Mouse (Mus musculus): ENCODE results near the gene Mdm2. TPM values are rescaled to one million over a fixed set of nuclear protein-coding genes. Genes with fewer than 3 reads are reported as not detected.

Mdm2 gene
- polyA plus RNA-seq, 1 experiment from 2014 or later, result 76.5 TPM

DNA sequence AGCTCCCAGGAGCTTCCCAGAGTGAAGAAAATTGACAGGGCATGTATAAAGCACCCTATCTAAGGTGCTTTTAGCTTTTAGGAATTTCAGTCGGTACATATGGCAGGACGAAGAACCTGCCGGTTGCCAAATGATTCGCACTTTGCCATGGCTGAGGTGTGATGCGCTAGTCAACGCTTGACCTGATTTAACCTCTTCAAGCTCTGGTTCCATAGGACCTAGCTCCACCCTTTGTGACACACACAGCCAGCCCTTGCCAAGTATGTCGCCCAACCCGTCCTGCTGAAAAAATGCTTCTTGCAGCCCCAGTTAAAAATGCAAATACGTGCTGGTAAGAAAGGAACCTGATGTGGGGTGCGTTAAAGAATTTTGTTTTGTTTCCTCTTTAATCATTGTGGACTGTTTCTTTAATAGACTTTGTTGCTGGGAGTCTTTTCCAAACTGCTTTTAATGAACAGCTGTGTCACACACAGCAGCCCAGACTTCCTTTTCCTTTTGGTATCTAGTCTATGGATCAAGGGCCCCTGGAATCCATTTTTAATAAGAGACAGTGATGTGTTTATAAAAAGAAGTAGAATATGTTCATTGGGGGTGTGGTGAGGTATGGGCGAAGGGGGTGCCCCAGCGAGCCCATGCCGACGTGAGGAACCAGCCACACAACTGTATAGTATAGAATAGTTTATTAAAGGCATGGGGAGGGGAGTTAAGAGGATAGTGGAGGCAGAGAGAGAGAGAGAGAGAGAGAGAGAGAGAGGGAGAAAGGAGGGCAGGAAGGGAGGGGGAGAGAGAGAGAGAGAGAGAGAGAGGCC lies 47.3 kb downstream of the Mdm2 start:
- no peak overlapping the region for H3K4me3 ChIP-seq (replicated peaks)
- WGBS, result 82% methylated on average over 14 of the region's 14 CpGs

GRCm38 (mm10) chr10:117662316-117663055 lies 48.1 kb downstream of the Mdm2 start:
- Histone ChIP-seq H3K4me1 (peaks cover 5% of the 10 kb centered on the region; the same call in 1 of the 2 replicates), H3K4me2 (no peak overlapping the region), H3K27me3 (no peaks in the 10 kb centered on the region), H3K4me3 (replicated peaks) (no peak overlapping the region), H3K27ac (no peak overlapping the region), H3K9me3 (no peaks in the 10 kb centered on the region), H3K9ac (no peak overlapping the region), H3K36me3 (replicated peaks) (no peaks in the 10 kb centered on the region)
- no peak for ATAC-seq (ENCODE audit: low FRiP score)
- 82% methylated on average over 15 of the region's 15 CpGs for WGBS

More for the DNA sequence above, 47.3 kb downstream of the Mdm2 start:
- Histone ChIP-seq H3K4me2 (no peak overlapping the region), H3K36me3 (replicated peaks) (no peaks in the 10 kb centered on the region), H3K27me3 (no peaks in the 10 kb centered on the region), H3K27ac (no peak overlapping the region), H3K9me3 (no peaks in the 10 kb centered on the region), H3K4me1 (peaks cover 5% of the 10 kb centered on the region; the same call in 1 of the 2 replicates), H3K9ac (no peak overlapping the region)
- ATAC-seq (ENCODE audit: low FRiP score), result no peak

GRCm38 (mm10) chr10:117659819-117660218 lies 50.7 kb downstream of the Mdm2 start:
- no peak for ATAC-seq (ENCODE audit: low FRiP score)
- 66% methylated on average over 11 of the region's 11 CpGs for WGBS
- no peaks in the 10 kb centered on the region for H3K9me3 ChIP-seq
- H3K27me3 ChIP-seq, result no peaks in the 10 kb centered on the region
- H3K4me1 ChIP-seq, result peaks cover 5% of the 10 kb centered on the region; the same call in 1 of the 2 replicates
- no peaks in the 10 kb centered on the region for H3K36me3 ChIP-seq (replicated peaks)
- H3K4me2 ChIP-seq, result no peak overlapping the region
- H3K27ac ChIP-seq, result no peak overlapping the region
- H3K4me3 ChIP-seq (replicated peaks), result no peak overlapping the region
- H3K9ac ChIP-seq, result no peak overlapping the region

- no peak for ATAC-seq (ENCODE audit: low FRiP score)
- WGBS, result 75% methylated on average over 11 of the region's 11 CpGs
Observed at GRCm38 (mm10) chr10:117659430-117659813, 51.1 kb downstream of the Mdm2 start.

GRCm38 (mm10) chr10:117658522-117659429 lies 51.8 kb downstream of the Mdm2 start:
- 92% methylated on average over 14 of the region's 14 CpGs for WGBS
- Histone ChIP-seq H3K27ac (no peak overlapping the region), H3K4me1 (peaks cover 3% of the 10 kb centered on the region; the same call in 1 of the 2 replicates), H3K27me3 (no peaks in the 10 kb centered on the region), H3K36me3 (replicated peaks) (no peaks in the 10 kb centered on the region), H3K4me2 (no peak overlapping the region), H3K9me3 (no peaks in the 10 kb centered on the region), H3K4me3 (replicated peaks) (no peak overlapping the region), H3K9ac (no peak overlapping the region)
- ATAC-seq (ENCODE audit: low FRiP score), result no peak

More at GRCm38 (mm10) chr10:117659430-117659813, 51.1 kb downstream of the Mdm2 start:
- no peak overlapping the region for H3K4me3 ChIP-seq (replicated peaks)
- H3K4me2 ChIP-seq, result no peak overlapping the region
- no peaks in the 10 kb centered on the region for H3K27me3 ChIP-seq
- no peak overlapping the region for H3K27ac ChIP-seq
- H3K36me3 ChIP-seq (replicated peaks), result no peaks in the 10 kb centered on the region
- no peak overlapping the region for H3K9ac ChIP-seq
- H3K4me1 ChIP-seq, result peaks cover 5% of the 10 kb centered on the region; the same call in 1 of the 2 replicates
- H3K9me3 ChIP-seq, result no peaks in the 10 kb centered on the region

DNA sequence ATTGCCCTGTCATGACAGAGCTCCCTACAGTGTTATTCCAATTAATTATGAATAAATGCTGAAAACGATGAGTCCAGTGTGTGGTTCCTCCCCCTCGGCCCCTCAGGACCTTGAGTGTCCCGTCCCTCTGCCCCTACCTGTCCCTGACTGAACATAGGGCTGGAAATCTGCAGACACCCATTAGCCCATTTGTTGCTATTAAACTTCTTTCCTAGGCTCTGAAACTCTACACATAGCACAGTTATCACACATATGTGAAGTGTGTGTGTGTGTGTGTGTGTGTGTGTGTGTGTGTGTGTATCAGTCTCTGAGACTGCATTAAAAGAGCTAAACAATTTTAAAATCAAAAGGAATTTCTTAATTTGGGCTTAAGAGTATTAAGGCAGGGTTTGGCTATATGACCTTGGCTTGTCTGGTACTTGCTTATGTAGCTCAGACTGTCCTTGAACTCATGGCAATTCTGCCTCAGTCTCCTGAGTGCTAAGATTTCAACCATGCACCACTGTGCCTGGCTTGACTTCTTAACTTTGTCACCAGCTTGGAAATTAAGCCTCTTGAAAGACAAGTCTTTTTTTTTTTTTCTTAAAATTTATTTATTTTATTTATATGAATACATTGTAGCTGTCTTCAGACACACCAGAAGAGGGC lies 52.8 kb downstream of the Mdm2 start:
- H3K4me2 ChIP-seq, result no peak overlapping the region
- no peaks in the 10 kb centered on the region for H3K36me3 ChIP-seq (replicated peaks)
- H3K9ac ChIP-seq, result no peak overlapping the region
- WGBS, result 84% methylated on average over 3 of the region's 3 CpGs
- H3K27me3 ChIP-seq, result no peaks in the 10 kb centered on the region
- H3K4me1 ChIP-seq, result no peaks in the 10 kb centered on the region
- no peak overlapping the region for H3K4me3 ChIP-seq (replicated peaks)
- H3K27ac ChIP-seq, result no peak overlapping the region
- ATAC-seq (ENCODE audit: low FRiP score), result no peak
- no peaks in the 10 kb centered on the region for H3K9me3 ChIP-seq

DNA sequence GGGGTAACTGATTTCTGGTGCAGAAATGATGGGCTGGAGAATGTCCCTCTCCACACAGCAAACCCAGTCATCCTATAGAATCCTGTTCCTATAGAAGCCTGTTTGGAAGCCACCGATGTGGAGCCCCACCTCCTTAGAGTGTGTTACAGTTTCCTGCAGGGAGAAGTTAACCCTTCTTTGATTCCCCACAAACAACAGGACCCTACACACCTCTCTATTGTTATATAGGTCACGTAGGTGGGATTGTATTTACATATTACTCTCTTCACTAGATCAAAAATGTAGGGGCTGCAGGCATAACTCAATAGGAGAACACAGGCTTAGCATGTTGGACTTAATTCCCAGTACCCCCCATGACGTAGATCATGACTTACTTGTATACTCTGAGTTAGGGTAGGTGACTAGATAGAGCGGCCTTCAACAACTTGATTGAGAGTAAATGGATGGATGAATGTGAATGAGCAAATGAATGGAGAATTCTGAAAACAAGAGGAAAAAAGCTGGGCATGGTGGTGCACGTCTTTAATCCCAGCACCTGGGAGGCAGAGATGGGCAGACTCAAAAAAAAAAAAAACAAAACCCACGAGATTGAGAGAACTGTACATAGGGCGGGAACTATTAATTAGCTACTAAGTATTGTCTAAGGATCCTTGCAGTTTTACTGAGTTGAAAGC lies 53.4 kb downstream of the Mdm2 start:
- Histone ChIP-seq H3K36me3 (replicated peaks) (no peaks in the 10 kb centered on the region), H3K27ac (no peak overlapping the region), H3K4me3 (replicated peaks) (no peak overlapping the region), H3K4me2 (no peak overlapping the region), H3K9me3 (no peaks in the 10 kb centered on the region), H3K9ac (no peak overlapping the region), H3K4me1 (no peaks in the 10 kb centered on the region), H3K27me3 (no peaks in the 10 kb centered on the region)
- 80% methylated on average over 7 of the region's 7 CpGs for WGBS
- no peak for ATAC-seq (ENCODE audit: low FRiP score)

- Histone ChIP-seq H3K27me3 (no peaks in the 10 kb centered on the region), H3K36me3 (replicated peaks) (no peaks in the 10 kb centered on the region), H3K4me1 (no peaks in the 10 kb centered on the region), H3K27ac (no peak overlapping the region), H3K9ac (no peak overlapping the region), H3K9me3 (no peaks in the 10 kb centered on the region), H3K4me3 (replicated peaks) (no peak overlapping the region), H3K4me2 (no peak overlapping the region)
- ATAC-seq (ENCODE audit: low FRiP score), result no peak
- 89% methylated on average over 6 of the region's 6 CpGs for WGBS
Observed at GRCm38 (mm10) chr10:117656662-117656962, 53.9 kb downstream of the Mdm2 start.

GRCm38 (mm10) chr10:117655908-117656661 lies 54.5 kb downstream of the Mdm2 start:
- Histone ChIP-seq H3K4me1 (no peaks in the 10 kb centered on the region), H3K9me3 (no peaks in the 10 kb centered on the region), H3K4me3 (replicated peaks) (no peak overlapping the region), H3K4me2 (no peak overlapping the region), H3K36me3 (replicated peaks) (no peaks in the 10 kb centered on the region), H3K9ac (no peak overlapping the region), H3K27me3 (no peaks in the 10 kb centered on the region), H3K27ac (no peak overlapping the region)
- 61% methylated on average over 7 of the region's 7 CpGs for WGBS
- ATAC-seq (ENCODE audit: low FRiP score), result no peak

GRCm38 (mm10) chr10:117655460-117655859 lies 55.1 kb downstream of the Mdm2 start:
- no peaks in the 10 kb centered on the region for H3K36me3 ChIP-seq (replicated peaks)

DNA sequence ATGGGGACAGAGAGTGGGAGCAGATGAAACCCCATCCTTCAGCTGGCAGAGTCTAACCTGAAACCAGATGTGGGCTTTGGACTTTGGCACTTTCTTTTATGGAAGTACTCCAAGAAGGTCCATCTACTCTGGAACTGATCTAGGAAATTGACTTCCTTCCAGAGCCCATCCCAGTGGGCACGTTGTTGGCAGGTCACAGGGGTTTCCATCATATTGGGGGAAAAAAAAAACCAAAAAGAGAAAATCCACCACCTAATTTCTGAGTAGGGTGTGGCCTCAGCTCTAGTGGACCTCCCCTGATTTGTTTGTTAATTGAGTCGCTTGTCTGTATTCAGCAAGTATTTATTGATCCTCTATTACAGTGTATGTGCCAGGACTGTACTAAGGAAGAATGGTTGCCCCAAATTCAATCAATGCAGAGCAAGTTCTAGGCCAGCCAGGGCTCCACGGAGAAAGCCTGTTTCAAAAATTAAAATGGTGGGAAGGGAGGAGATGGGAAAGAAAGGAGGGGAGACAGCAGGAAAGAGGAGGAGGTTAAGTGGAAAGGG lies 55.9 kb downstream of the Mdm2 start:
- no peaks in the 10 kb centered on the region for H3K4me1 ChIP-seq
- H3K27me3 ChIP-seq, result no peaks in the 10 kb centered on the region
- no peak overlapping the region for H3K27ac ChIP-seq
- no peak overlapping the region for H3K4me3 ChIP-seq (replicated peaks)
- no peaks in the 10 kb centered on the region for H3K36me3 ChIP-seq (replicated peaks)
- no peak for ATAC-seq (ENCODE audit: low FRiP score)
- no peak overlapping the region for H3K9ac ChIP-seq
- no peaks in the 10 kb centered on the region for H3K9me3 ChIP-seq
- no peak overlapping the region for H3K4me2 ChIP-seq
- WGBS, result 88% methylated on average over 3 of the region's 3 CpGs

More at GRCm38 (mm10) chr10:117655460-117655859, 55.1 kb downstream of the Mdm2 start:
- no peak overlapping the region for H3K27ac ChIP-seq
- H3K4me2 ChIP-seq, result no peak overlapping the region
- 82% methylated on average over 9 of the region's 9 CpGs for WGBS
- H3K9ac ChIP-seq, result no peak overlapping the region
- H3K4me3 ChIP-seq (replicated peaks), result no peak overlapping the region
- H3K9me3 ChIP-seq, result no peaks in the 10 kb centered on the region
- ATAC-seq (ENCODE audit: low FRiP score), result no peak
- H3K4me1 ChIP-seq, result no peaks in the 10 kb centered on the region
- H3K27me3 ChIP-seq, result no peaks in the 10 kb centered on the region
